Mouse (Mus musculus) liver, postnatal 0 days (tissue): ENCODE measurements around the gene Exo5.

Source experiments
- CTCF ChIP-seq: sonication (generic); IDR thresholded peaks from 2 replicates; pipeline ENCODE4 v1.5.1; 2016; ENCODE audit warnings: antibody characterized with exemption, low read depth
- EP300 ChIP-seq: IDR thresholded peaks from 2 replicates; pipeline ENCODE4 v1.6.1; 2016; ENCODE audit warnings: antibody characterized with exemption, low read depth, mild to moderate bottlenecking

DNA sequence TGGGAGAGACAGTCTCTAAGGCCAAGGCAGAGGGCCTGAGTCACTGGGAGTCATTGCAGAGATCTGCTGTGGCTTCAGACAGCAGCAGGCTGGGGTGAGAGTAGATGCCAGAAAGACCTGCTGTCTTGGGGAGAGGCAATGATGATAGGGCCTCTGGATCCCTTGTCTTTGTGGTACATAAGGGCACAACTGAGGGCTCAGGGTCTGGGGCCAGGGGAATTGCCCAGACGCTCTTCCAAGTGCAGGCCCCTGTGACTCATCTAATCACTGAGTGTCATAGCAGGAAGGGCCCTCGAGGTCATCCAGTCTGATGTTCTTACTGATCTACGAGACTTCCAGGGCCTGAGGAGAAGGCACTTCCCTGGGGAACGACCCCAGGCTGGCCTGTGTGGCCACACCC is 45.4 kb downstream of the Exo5 start:
- no peak for TF ChIP-seq CTCF
- TF ChIP-seq EP300: no peak
